Mouse (Mus musculus) liver, adult 2 months (tissue): Measurements from ENCODE around the gene Vmn1r215.

Experiments used
- CTCF ChIP-seq: fragments of 200-500 bp; IDR thresholded peaks from 2 replicates; pipeline ENCODE4 v1.5.1; 2011; ENCODE audit warnings: low read depth, low read length, control low read depth
- POLR2A ChIP-seq: fragments of 200-500 bp; IDR thresholded peaks from 2 replicates; pipeline ENCODE4 v1.6.1; 2011; ENCODE audit warnings: low read length, control low read depth; ENCODE audit not compliant: insufficient read depth; ENCODE audit errors: extremely low read depth

GRCm38 (mm10) chr13:23094386-23094785 lies 26.6 kb downstream of the Vmn1r215 start:
- no peak for TF ChIP-seq POLR2A
- no peak for TF ChIP-seq CTCF
